Mouse (Mus musculus): ENCODE measurements around the gene Mybpc1. TPM values are rescaled to one million over a fixed set of nuclear protein-coding genes. Genes with fewer than 3 reads are reported as not detected.

The Mybpc1 gene
- 1 to 10 TPM; 5.5 to 5.6 TPM for total RNA-seq (2021)
- long read RNA-seq, experiment 1, partial matches to known transcripts, result 0 of 4 reads
- long read RNA-seq, experiment 1, other reads (novel, unspliced or antisense), result 4 of 4 reads
- long read RNA-seq, experiment 2, partial matches to known transcripts, result 0 of 5 reads
- long read RNA-seq, experiment 2, other reads (novel, unspliced or antisense), result 5 of 5 reads

DNA sequence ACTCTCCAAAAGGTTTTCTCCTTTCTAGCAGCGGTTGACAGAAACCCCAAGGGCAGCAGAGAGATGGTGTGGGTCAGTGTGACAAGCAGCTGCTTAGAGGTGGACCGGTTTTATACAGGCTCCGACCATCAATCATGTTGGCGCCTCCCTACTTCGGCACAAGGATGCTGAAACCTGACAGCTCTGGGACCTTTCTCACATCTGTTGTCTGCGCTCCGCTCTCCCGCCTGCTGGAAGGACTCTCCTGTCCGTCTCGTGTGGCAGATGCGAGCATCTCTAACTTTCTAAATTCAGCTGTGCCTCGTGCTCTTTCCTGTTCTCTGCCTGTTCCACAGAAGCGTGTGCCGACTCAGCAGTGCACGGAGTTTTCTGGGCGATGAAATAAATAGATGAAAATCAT is at the start of gene Mybpc1:
Mybpc1 (minus strand) TSS at position 210 of the 400 bp plus-strand sequence.
- no peak for DNase-seq (ENCODE audit: low spot score in 2 of 2)

GRCm38 (mm10) chr10:88645448-88645847 is 40.5 kb upstream of the Mybpc1 start:
- DNase-seq (ENCODE audit: low spot score in 2 of 2), result no peak

- no peak for DNase-seq (ENCODE audit: low spot score in 2 of 2)
Observed at GRCm38 (mm10) chr10:88631330-88631953, 26.5 kb upstream of the Mybpc1 start.

- no peak for DNase-seq (ENCODE audit: low spot score in 2 of 2)
Observed at GRCm38 (mm10) chr10:88630663-88631329, 25.8 kb upstream of the Mybpc1 start.

DNA sequence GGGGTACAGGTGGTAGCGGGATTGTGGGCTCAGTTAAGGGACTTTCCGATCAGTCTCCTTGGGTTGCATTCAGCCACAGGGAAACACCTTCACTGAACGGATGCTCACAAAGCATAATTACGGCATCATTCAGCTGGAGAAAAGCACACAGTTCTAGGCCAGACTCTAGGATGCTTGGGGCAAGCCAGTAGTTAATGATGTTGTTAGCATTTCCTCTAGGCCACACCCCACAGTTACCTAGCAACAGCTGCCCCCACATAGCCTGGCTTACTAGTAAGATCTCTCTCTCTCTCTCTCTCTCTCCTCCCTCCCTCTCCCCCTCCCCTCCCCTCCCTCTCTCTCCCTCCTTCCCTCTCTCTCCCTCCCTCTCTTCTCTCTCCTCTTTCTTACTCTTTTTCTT is 22.1 kb upstream of the Mybpc1 start:
- no peak for DNase-seq (ENCODE audit: low spot score in 2 of 2)

- DNase-seq (ENCODE audit: low spot score in 2 of 2), result no peak
Observed at GRCm38 (mm10) chr10:88626176-88626575, 21.2 kb upstream of the Mybpc1 start.

DNA sequence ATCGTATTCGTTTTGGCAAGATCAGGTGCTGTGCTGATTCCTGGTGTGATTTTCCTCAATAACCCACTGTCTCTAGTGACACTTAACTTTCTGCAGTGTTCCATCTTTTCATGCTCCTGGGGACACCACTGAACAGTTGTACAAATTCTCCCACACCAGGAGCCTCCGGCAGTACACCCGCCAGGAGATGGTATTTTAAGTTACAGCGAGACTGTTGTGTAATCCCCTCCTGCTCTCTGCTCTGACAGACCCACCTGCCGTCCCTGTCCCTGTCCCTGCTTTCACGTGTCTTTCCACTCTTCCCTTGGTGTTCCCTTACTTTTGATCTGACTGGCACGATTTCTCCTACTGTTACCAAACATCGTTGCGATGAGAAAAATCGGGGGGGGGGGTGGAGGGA is 19.3 kb upstream of the Mybpc1 start:
- DNase-seq (ENCODE audit: low spot score in 2 of 2), result peak in 1 of 2 experiments; percentile 19

DNA sequence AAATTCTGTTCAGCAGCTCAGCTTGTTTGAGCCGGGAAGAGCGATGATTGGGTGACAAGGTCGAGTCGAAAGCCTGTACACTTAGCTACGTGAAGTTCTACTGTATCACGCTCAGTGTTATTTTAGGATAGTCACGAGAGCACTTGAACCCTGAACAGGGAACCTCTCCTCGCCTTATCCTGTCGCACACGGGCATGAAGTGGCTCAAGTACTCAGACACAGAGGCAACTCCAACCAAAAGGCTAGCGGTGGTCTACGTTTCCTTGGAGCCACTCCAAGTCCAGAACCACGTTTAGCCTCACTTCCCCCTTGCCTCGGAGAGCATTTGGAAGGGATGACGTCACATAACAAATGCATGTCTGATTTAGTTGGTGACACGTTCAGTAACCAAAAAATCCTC is 17.7 kb upstream of the Mybpc1 start:
- DNase-seq (ENCODE audit: low spot score in 2 of 2), result peak in 1 of 2 experiments; percentile 9

DNA sequence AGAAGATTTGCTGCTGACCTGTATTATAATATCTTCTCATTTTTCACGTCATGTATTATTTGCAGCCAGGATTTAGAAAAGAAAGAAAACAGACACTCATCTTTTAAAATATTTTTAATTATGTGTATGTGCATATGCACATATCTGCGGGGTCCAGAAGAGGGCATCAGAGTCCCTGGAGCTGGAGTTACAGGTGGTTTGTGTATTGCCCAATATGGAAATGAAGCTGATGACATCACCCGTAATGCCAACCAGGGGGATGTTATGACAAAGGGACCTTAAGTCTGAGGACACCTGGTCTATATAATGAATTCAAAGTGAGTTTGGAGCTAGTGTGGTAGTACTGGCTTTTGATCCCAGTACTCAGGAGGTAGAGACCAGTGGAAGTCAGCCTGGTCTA is 15.9 kb upstream of the Mybpc1 start:
- no peak for DNase-seq (ENCODE audit: low spot score in 2 of 2)

- DNase-seq (ENCODE audit: low spot score in 2 of 2), result no peak
Observed at GRCm38 (mm10) chr10:88613051-88613450, 8.1 kb upstream of the Mybpc1 start.

GRCm38 (mm10) chr10:88606686-88607085 is 1.7 kb upstream of the Mybpc1 start:
- DNase-seq (ENCODE audit: low spot score in 2 of 2), result no peak

DNA sequence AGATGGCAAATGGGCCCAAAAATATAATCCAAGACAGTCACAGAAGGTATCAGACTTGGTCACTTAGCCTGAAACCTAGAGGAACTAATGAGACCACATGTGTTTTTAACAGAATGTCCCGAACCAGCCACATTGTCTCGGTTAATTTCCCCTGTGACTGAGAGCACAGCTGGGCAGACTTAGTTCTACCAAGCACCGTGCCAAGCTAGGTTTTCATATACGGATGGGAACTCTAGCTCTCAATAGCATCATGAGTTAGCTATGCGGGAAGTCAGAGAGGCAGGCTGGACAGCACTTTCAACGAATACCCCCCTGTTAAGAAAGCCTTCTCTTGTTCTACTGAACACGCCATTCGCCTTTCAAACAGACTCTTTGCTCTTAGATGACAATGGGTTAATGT is 1.1 kb upstream of the Mybpc1 start:
- DNase-seq (ENCODE audit: low spot score in 2 of 2), result no peak

DNA sequence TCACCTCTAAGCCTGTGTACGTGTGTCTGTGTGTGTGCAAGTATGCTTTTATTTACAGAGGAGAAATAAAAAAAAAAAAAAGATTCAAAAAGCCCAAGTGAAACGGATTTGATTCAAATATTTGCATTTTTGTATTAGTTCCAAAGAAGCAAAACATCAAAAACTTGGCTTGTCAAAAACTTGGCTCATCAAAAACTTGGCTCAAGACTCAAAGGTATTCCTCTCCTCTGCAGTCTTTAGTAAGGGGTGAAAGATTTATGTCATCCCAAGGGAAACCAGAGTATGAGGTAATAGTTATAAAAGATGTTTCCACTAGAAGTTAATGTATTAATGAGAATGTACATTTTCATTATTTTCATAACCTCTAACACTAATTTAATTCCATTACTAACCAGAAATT is 1.2 kb downstream of the Mybpc1 start:
- no peak for DNase-seq (ENCODE audit: low spot score in 2 of 2)

- no peak for DNase-seq (ENCODE audit: low spot score in 2 of 2)
Observed at GRCm38 (mm10) chr10:88603256-88603655, 1.7 kb downstream of the Mybpc1 start.

DNA sequence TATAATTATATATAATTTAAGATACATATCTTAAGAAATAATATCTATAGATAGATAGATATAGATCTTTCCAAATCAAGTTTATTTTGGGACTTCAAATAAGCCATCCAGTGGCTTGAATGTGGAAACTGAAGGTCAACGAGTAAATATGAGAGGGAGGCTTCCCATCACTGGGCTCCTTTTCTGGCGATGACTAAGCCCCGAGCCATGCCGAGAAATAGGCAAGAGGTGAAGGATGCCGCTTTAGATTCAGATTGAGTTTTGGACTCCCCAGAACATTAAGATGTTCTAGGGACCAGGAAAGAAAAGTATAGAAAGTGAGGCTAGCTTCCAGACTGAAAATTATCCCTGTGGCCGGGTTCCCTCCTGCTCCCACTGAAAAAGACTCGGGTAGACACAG is 4.4 kb downstream of the Mybpc1 start:
- DNase-seq (ENCODE audit: low spot score in 2 of 2), result no peak

GRCm38 (mm10) chr10:88592316-88592715 is 12.6 kb downstream of the Mybpc1 start:
- DNase-seq (ENCODE audit: low spot score in 2 of 2), result no peak

DNA sequence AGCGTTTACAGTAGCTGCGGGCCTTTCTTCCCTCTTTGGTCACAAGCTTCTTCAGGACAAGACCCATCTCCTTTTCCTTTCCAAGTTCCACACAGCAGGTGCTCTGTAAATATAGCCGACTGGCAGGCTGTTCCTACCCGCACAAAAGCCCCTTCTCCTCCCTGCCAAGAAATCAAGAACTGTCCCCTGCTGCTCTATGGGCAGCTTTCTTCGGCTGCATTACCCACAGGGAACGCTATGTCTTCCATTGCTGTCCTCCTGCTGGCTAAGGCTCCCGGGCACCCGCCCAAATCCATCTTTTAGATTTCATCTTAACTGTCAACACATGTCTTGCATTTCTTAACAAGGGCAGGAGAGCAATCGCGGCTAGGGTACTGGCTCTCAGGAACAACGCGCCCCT is 13.9 kb downstream of the Mybpc1 start:
- no peak for DNase-seq (ENCODE audit: low spot score in 2 of 2)

GRCm38 (mm10) chr10:88584469-88584868 is 20.5 kb downstream of the Mybpc1 start:
- DNase-seq (ENCODE audit: low spot score in 2 of 2), result peak in 1 of 2 experiments; percentile 34

GRCm38 (mm10) chr10:88580786-88581185 is 24.2 kb downstream of the Mybpc1 start:
- no peak for DNase-seq (ENCODE audit: low spot score in 2 of 2)

GRCm38 (mm10) chr10:88578651-88579050 is 26.3 kb downstream of the Mybpc1 start:
- DNase-seq (ENCODE audit: low spot score in 2 of 2), result no peak

- no peak for DNase-seq (ENCODE audit: low spot score in 2 of 2)
Observed at GRCm38 (mm10) chr10:88574115-88574635, 30.8 kb downstream of the Mybpc1 start.

DNA sequence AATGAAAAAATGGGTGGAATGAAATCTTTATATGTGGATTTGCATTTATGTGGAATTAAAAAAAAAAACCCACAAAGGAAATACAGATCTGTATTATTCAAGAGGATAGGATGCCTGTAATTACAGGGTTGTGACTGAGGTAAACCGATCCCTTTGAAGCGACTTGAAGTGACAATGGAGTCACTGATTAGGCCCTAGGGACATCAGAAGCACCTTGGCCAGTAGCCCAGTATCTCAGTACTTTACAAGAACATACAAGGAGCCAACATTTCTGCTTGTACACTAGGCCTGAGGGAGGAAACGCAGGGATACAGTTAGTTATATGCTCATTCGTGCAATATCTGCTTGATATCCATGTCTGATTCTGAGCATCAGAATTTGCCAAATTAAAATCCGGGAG is 32.8 kb downstream of the Mybpc1 start:
- DNase-seq (ENCODE audit: low spot score in 2 of 2), result no peak

Measured in left cerebral cortex, adult 18-20 months (tissue).